Mouse (Mus musculus) pancreas, adult 10 weeks (tissue): ENCODE data around the gene 1700034I23Rik. TPM values are rescaled to one million over a fixed set of nuclear protein-coding genes. Genes with fewer than 3 reads are reported as not detected.

Source experiments
- polyA plus RNA-seq: library from polyadenylated mRNA; stranded (reverse); fragments of 350-450 nt; fragmentation: Illumina TruSeq; extraction: RNeasy Lipid Tissue Mini Kit (QIAGEN cat#74804); gene quantifications from one replicate; pipeline ENCODE4 v1.2.3, GENCODE M21; 2015; ENCODE audit warnings: low read depth, low replicate concordance; ENCODE audit not compliant: insufficient read depth

1700034I23Rik gene
- not detected for polyA plus RNA-seq

DNA sequence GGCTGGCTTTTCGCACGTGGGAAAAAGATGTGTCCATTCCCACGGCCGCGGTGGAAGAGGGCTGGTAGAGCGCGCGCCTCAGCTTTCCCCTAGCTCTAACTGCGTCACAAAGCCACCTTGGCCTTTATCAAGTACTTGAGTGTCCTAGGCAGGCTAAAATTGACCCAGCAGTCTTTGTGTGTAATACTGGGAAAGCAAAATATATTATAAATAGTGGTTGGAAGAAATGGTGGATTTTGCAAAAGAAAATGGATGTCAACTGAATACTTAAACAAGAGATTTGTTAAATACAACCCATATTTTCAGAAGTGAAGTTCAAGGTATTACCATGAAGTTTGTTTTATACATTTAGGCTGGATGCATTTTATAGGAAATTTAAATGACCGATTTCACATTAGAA lies at the start of gene 1700034I23Rik:
1700034I23Rik (minus strand) TSS at position 101 of the 400 bp plus-strand sequence.

DNA sequence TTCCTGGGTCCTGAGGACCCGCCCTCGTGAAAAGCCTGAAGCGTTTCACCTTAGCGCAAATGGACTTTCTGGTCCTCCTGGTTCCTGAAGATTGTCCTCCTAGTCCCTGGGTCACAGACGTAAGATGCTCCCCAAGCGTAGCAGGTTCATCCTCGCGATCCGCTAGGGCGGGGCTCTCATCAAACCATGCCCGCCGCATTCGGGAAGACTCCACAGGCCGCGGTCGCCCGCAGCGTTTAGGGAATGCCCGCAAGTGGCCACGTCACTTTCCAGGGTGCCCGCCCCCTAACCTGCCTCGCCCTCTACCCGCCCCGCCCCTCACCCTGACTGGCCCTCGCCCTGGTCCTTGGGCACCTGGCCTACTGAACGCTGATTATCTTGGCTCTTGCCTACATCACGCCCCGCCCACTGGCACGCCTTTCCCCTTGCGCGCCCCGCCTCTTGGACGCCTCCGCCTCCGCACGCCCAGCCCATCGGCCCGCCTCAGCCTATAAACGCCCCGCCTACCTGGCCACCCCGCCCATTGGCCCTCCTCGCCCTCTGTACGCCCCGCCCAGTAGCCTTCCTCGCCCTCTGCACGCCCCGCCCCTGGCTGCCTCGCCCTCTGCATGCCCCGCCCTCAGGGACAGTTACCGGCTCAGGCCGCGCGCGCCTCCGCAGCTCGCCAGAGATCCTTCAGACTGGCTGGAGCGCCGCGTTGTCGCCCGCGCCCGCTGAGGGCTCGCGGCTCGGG lies 47.0 kb upstream of the 1700034I23Rik start, which contains the start of gene Larp1b:
Larp1b (plus strand) TSS at position 659 of the 733 bp plus-strand sequence.

Other genes starting within 250 kb of the 1700034I23Rik start
- not detected for gene Slc25a31, start 193.7 kb downstream of the 1700034I23Rik start, polyA plus RNA-seq
- gene Hspa4l, start 158.0 kb downstream of the 1700034I23Rik start, polyA plus RNA-seq: 1.8 TPM
- gene Plk4, start 102.5 kb downstream of the 1700034I23Rik start, polyA plus RNA-seq: 0.92 TPM
- gene Mfsd8, start 55.7 kb downstream of the 1700034I23Rik start, polyA plus RNA-seq: 2.8 TPM
- 2.1 TPM for gene Abhd18, start 55.6 kb downstream of the 1700034I23Rik start, polyA plus RNA-seq
- gene Larp1b, start 47.3 kb upstream of the 1700034I23Rik start, polyA plus RNA-seq: 20.6 TPM
- gene Pgrmc2, start 180.5 kb upstream of the 1700034I23Rik start, polyA plus RNA-seq: 10.7 TPM